Mouse (Mus musculus): ENCODE data around the gene Slc35c1. TPM values are rescaled to one million over a fixed set of nuclear protein-coding genes. Genes with fewer than 3 reads are reported as not detected.

The Slc35c1 gene
- 21.8 to 25.6 TPM (median 22.9 TPM) in 4 replicates for total RNA-seq (2023; ENCODE audit: inconsistent age)

DNA sequence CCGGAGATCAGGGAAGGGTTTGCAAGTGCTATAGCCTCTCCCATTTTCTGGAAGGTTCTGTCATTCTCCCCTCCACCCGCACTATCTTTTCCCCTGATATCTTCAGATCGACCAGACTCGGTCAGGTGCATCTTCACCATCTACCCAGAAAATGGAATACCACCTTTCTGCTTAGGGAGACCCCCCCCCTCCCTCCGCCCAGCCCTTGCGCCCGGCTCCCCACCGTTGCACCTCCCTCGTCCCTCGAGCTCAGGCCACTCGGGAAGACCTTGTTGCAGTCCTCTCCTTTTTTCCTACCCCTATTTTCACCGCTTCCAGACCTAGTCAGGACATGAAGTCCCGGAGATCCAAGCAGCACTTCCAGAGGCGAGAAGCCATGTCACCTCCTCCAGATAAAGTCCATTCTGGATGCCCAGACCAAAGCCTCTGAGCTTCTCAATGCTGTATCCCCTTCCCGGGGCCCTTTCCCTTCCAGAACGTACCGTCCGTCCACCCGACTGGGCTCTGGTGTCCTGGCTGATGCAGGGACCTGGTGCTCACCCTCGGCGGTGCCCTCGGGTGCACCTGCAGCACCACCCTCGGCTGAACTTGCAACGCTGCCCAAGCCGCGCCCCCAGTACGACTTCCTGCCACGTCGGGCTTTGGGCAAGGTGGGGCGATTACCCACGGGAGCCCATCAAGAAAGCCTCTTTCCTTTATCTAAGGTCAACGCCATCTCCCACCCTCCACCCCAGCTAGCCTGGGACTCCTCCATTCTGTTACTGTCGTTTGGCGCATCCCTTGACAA, at the start of gene Slc35c1:
Gene Slc35c1, minus strand, starts transcription at position 618 of the 787 bp plus-strand sequence.

GRCm38 (mm10) chr2:92433578-92434374, 26.6 kb downstream of the Slc35c1 start, which contains the start of gene Cry2:
Cry2 (minus strand) TSS chr2:92434043.

Other genes starting within 250 kb of the Slc35c1 start
- 28.6 to 40.0 TPM (median 32.4 TPM) in 4 replicates for gene Pex16, start 85.9 kb downstream of the Slc35c1 start, total RNA-seq (2023; ENCODE audit: inconsistent age)
- 0.13 to 0.84 TPM in 2 of 4 replicates, not detected in the others for gene Large2, start 85.7 kb downstream of the Slc35c1 start, total RNA-seq (2023; ENCODE audit: inconsistent age)
- gene 1700029I15Rik, start 78.0 kb downstream of the Slc35c1 start, total RNA-seq (2023; ENCODE audit: inconsistent age): 5.1 to 9.1 TPM (median 8.0 TPM) in 4 replicates
- 0.33 to 1.3 TPM (median 0.61 TPM) in 4 replicates for gene Mapk8ip1, start 59.3 kb downstream of the Slc35c1 start, total RNA-seq (2023; ENCODE audit: inconsistent age)
- 45.3 to 54.9 TPM (median 47.7 TPM) in 4 replicates for gene Cry2, start 26.5 kb downstream of the Slc35c1 start, total RNA-seq (2023; ENCODE audit: inconsistent age)
- gene Chst1, start 139.2 kb upstream of the Slc35c1 start, total RNA-seq (2023; ENCODE audit: inconsistent age): 0.69 to 1.2 TPM (median 0.96 TPM) in 4 replicates